Mouse (Mus musculus) CH12.LX (cell line): ENCODE data around the gene Tbc1d9b. TPM values are rescaled to one million over a fixed set of nuclear protein-coding genes. Genes with fewer than 3 reads are reported as not detected.

Source experiments
- DNase-seq: peaks from one replicate; pipeline ENCODE4 v3.0.0-alpha.2; 2013; ENCODE audit errors: extremely low read depth
- H3K27ac ChIP-seq: 2 replicates; pipeline ENCODE4 v1.5.1; 2012; ENCODE audit warnings: low read depth, mild to moderate bottlenecking, control low read depth, moderate library complexity; ENCODE audit not compliant: insufficient read depth
- H3K27me3 ChIP-seq: replicated peaks from 2 replicates; pipeline ENCODE3; 2012; ENCODE audit warnings: inconsistent platforms
- H3K36me3 ChIP-seq, 2 experiments: replicated peaks in 1 of 2; 2 replicates each; pipeline versions ENCODE3 to v1.6.1; 2012; ENCODE audit warnings: inconsistent platforms in 1 of 2, low read length in 1 of 2, mild to moderate bottlenecking in 1 of 2, mixed read lengths in 1 of 2, moderate library complexity in 1 of 2; ENCODE audit not compliant: control insufficient read depth in 1 of 2, insufficient read depth in 1 of 2
- H3K4me1 ChIP-seq, 2 experiments: 2 replicates each; pipeline ENCODE4 v1.6.1; 2012; ENCODE audit warnings: inconsistent platforms in 1 of 2, moderate library complexity in 1 of 2; ENCODE audit not compliant: insufficient read depth in 2 of 2, control insufficient read depth in 1 of 2
- H3K4me2 ChIP-seq: 2 replicates; pipeline ENCODE4 v1.6.1; 2012; ENCODE audit warnings: low read depth, mild to moderate bottlenecking, control low read depth; ENCODE audit not compliant: poor library complexity, insufficient read depth, severe bottlenecking
- H3K4me3 ChIP-seq, 3 experiments: fragments of 150-350 bp in 1 of 3; sonication (generic) in 1 of 3; replicated peaks in 1 of 3; 2 replicates each; pipeline versions ENCODE3 to v1.5.1; 2011 to 2012; ENCODE audit warnings: low read depth in 2 of 3, low read length in 2 of 3, mild to moderate bottlenecking in 2 of 3, moderate library complexity in 2 of 3, control low read depth in 1 of 3, improper control_type of control experiment in 1 of 3, inconsistent platforms in 1 of 3, mixed read lengths in 1 of 3; ENCODE audit not compliant: poor library complexity in 1 of 3
- H3K79me2 ChIP-seq: replicated peaks from 2 replicates; pipeline ENCODE4 v1.6.1; 2012; ENCODE audit warnings: mild to moderate bottlenecking, moderate library complexity; ENCODE audit not compliant: control insufficient read depth, poor library complexity, insufficient read depth, severe bottlenecking; ENCODE audit errors: extremely low read depth
- H3K9ac ChIP-seq: 2 replicates; pipeline ENCODE4 v1.6.1; 2012; ENCODE audit warnings: low read depth, mild to moderate bottlenecking, control low read depth, moderate library complexity; ENCODE audit not compliant: insufficient read depth
- H3K9me3 ChIP-seq: replicated peaks from 2 replicates; pipeline ENCODE3; 2012; ENCODE audit warnings: low read length, inconsistent platforms, mixed read lengths
- BHLHE40 ChIP-seq: IDR thresholded peaks from 2 replicates; pipeline ENCODE4 v1.6.1; 2011; ENCODE audit warnings: mild to moderate bottlenecking, low read depth, low read length, improper control_type of control experiment
- CTCF ChIP-seq, 2 experiments: IDR thresholded peaks in 1 of 2; conservative IDR thresholded peaks in 1 of 2; 2 replicates each; pipeline ENCODE4 v1.5.1; 2011 to 2012; ENCODE audit warnings: low read depth in 2 of 2, low read length in 2 of 2, improper control_type of control experiment in 1 of 2, inconsistent platforms in 1 of 2, mild to moderate bottlenecking in 1 of 2, moderate library complexity in 1 of 2
- ELF1 ChIP-seq: IDR thresholded peaks from 2 replicates; pipeline ENCODE4 v1.6.1; 2014; ENCODE audit warnings: low read depth, mild to moderate bottlenecking, inconsistent platforms, low read length, improper control_type of control experiment
- EP300 ChIP-seq: IDR thresholded peaks from 2 replicates; pipeline ENCODE4 v1.6.1; 2011; ENCODE audit warnings: low read length, improper control_type of control experiment
- GABPA ChIP-seq: IDR thresholded peaks from 2 replicates; pipeline ENCODE4 v1.6.1; 2012; ENCODE audit warnings: low read depth, low read length, improper control_type of control experiment, inconsistent platforms; ENCODE audit not compliant: insufficient replicate concordance
- MEF2A ChIP-seq: IDR thresholded peaks from 2 replicates; pipeline ENCODE4 v1.6.1; 2014; ENCODE audit warnings: low read depth, mild to moderate bottlenecking, inconsistent platforms, low read length, improper control_type of control experiment, borderline replicate concordance
- POLR2A ChIP-seq: IDR thresholded peaks from 2 replicates; pipeline ENCODE4 v1.6.1; 2011; ENCODE audit warnings: low read depth, mild to moderate bottlenecking, improper control_type of control experiment, low read length
- POLR2AphosphoS2 ChIP-seq: IDR thresholded peaks from 2 replicates; pipeline ENCODE4 v1.6.1; 2011; ENCODE audit warnings: low read depth, low read length, improper control_type of control experiment
- UBTF ChIP-seq: IDR thresholded peaks from 2 replicates; pipeline ENCODE4 v1.6.1; 2012; ENCODE audit warnings: low read depth, mild to moderate bottlenecking, inconsistent platforms, low read length, improper control_type of control experiment, moderate library complexity
- ZC3H11A ChIP-seq: IDR thresholded peaks from 2 replicates; pipeline ENCODE4 v1.6.1; 2012; ENCODE audit warnings: low read depth, mild to moderate bottlenecking, inconsistent platforms, low read length, improper control_type of control experiment
- ZKSCAN1 ChIP-seq: IDR thresholded peaks from 2 replicates; pipeline ENCODE4 v1.6.1; 2012; ENCODE audit warnings: low read depth, inconsistent platforms, low read length, improper control_type of control experiment, borderline replicate concordance
- ZNF384 ChIP-seq: IDR thresholded peaks from 2 replicates; pipeline ENCODE4 v1.6.1; 2012; ENCODE audit warnings: low read depth, low read length, improper control_type of control experiment, inconsistent platforms
- dilution Hi-C: fragments of 300-500 bp; cut with MboI; formaldehyde crosslinking; loops from 2 replicates; pipeline ENCODE4 v1.14.3; 2020; ENCODE audit warnings: low sequenced_read_pairs; ENCODE audit not compliant: extremely low pct_unique_long_range_greater_than_20kb, extremely low pct_ligation_motif_present
- in situ Hi-C: fragments of 300-500 bp; cut with MboI; formaldehyde crosslinking; loops from 3 replicates; pipeline ENCODE4 v1.14.3; 2019; ENCODE audit warnings: low sequenced_read_pairs, low pct_ligation_motif_present, low pct_unique_long_range_greater_than_20kb, mixed read lengths
- polyA plus RNA-seq: library from polyadenylated mRNA; unstranded; fragments of >175 nt; gene quantifications from 2 replicates; pipeline ENCODE4 v1.2.1, GENCODE M21; 2012; ENCODE audit warnings: low read depth; ENCODE audit not compliant: insufficient read length
- total RNA-seq, 2 experiments: library from RNA; depleted of rRNA; stranded (reverse); fragments of 300-350 nt in 1 of 2; fragments of >200 nt in 1 of 2; gene quantifications; 2 replicates each; pipeline ENCODE4 v1.2.3; 2012 to 2014

The Tbc1d9b gene
- total and polyA plus RNA-seq, 3 experiments = 14.1 to 28.6 (median 27.9) TPM

GRCm38 (mm10) chr11:50130811-50131766 is at the start of gene Tbc1d9b (continued):
- TF ChIP-seq MEF2A = peak; percentile 56; the same call in 1 of the 2 replicates
- TF ChIP-seq UBTF = peak; percentile 94; the same call in 1 of the 2 replicates
- TF ChIP-seq, all 38 proteins: peak for 22

- dilution Hi-C loops = no loop called here
- no peak for DNase-seq
- TF ChIP-seq ZKSCAN1 = no peak
- no peak for TF ChIP-seq ZNF384
- TF ChIP-seq CTCF (conservative IDR thresholded peaks at IDR 0.05 in 1 of 2, IDR thresholded peaks at IDR 0.05 in 1 of 2; ENCODE audit: low read depth in 2 of 2, low read length in 2 of 2) = no peak
- TF ChIP-seq POLR2AphosphoS2 = no peak
- TF ChIP-seq BHLHE40 = no peak
- no peak for TF ChIP-seq ZC3H11A
- TF ChIP-seq GABPA = no peak
- TF ChIP-seq, all 38 proteins: peak for 0
- no peaks in the 10 kb centered on the region for H3K9me3 ChIP-seq
- no peaks in the 10 kb centered on the region for H3K27me3 ChIP-seq
- in situ Hi-C loops = no loop called here
- H3K4me2 ChIP-seq = no peak overlapping the region
- no peak overlapping the region for H3K27ac ChIP-seq
- H3K79me2 ChIP-seq = no peaks in the 10 kb centered on the region
- H3K36me3 ChIP-seq = no peaks in the 10 kb centered on the region
- H3K4me1 ChIP-seq = peaks cover 0 to 11% of the 10 kb centered on the region in 2 experiments; a peak in 2 of 4 replicates
- H3K4me3 ChIP-seq = no peak overlapping the region
- no peak overlapping the region for H3K9ac ChIP-seq
Measured at GRCm38 (mm10) chr11:50086211-50086610, 45.0 kb upstream of the Tbc1d9b start.

- no peak overlapping the region for H3K9ac ChIP-seq
- no peak overlapping the region for H3K4me3 ChIP-seq
- in situ Hi-C loops (no loop called here), dilution Hi-C loops (no loop called here)
- DNase-seq = no peak
- H3K9me3 ChIP-seq = no peaks in the 10 kb centered on the region
- no peaks in the 10 kb centered on the region for H3K36me3 ChIP-seq
- TF ChIP-seq ZNF384 (no peak), EP300 (no peak), POLR2A (no peak), ELF1 (no peak), CTCF (conservative IDR thresholded peaks at IDR 0.05 in 1 of 2, IDR thresholded peaks at IDR 0.05 in 1 of 2; ENCODE audit: low read depth in 2 of 2, low read length in 2 of 2) (no peak)
- no peak overlapping the region for H3K4me2 ChIP-seq
- H3K27ac ChIP-seq = no peak overlapping the region
- no peaks in the 10 kb centered on the region for H3K27me3 ChIP-seq
- peaks cover 0 to 21% of the 10 kb centered on the region in 2 experiments; a peak in 2 of 4 replicates for H3K4me1 ChIP-seq
- no peaks in the 10 kb centered on the region for H3K79me2 ChIP-seq
Measured at GRCm38 (mm10) chr11:50089840-50090239, 41.4 kb upstream of the Tbc1d9b start.
